Mouse (Mus musculus): ENCODE data around the gene Dynll1.

DNA sequence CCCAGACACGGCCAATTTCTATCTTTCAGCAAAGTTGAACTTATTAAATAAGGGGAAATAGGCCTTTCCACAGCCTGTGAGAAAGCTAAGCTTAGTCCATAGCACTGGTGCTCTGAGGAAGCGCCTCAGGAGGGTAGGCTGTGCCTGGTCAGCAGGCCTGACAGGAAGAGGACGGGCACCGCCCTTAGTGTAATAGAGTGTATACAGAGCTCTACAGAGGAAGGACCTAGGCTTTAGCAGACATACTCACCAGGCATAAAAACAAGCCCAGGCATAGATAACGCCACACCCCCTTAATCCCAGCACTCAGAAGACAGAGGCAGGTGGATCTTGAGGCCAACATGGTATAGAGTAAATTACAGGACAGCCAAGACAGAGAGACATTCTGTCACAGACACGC lies 40.4 kb downstream of the Dynll1 start:
- TF ChIP-seq CTCF (IDR thresholded peaks at IDR 0.05) (no peak), EP300 (IDR thresholded peaks at IDR 0.05; ENCODE audit: insufficient read depth, low read depth, low read length) (no peak), POLR2A (IDR thresholded peaks at IDR 0.05; ENCODE audit: insufficient read depth, low read depth, low read length) (no peak)
